Mouse (Mus musculus): ENCODE measurements at regions not wholly inside any gene's neighbourhood (a gene's known extent, or its start where the extent isn't known, plus 50 kb on each side); places are given as distances from the start of the nearest gene placed in this dataset.

- intact Hi-C loops (cut with DNase I) = no loop called here
- DNase-seq (ENCODE audit: low spot score in 2 of 2) = peak; percentile 52 to 78
Observed at GRCm38 (mm10) chr3:135971611-135972010, 146.5 kb downstream of the Slc39a8 start.

GRCm38 (mm10) chr3:135972413-135972812 is 147.3 kb downstream of the Slc39a8 start:
- intact Hi-C loops (cut with DNase I) = no loop called here

GRCm38 (mm10) chr3:135973243-135973642 is 148.2 kb downstream of the Slc39a8 start:
- DNase-seq (ENCODE audit: low spot score in 2 of 2) = no peak
- intact Hi-C loops (cut with DNase I) = no loop called here

More at GRCm38 (mm10) chr3:135972413-135972812, 147.3 kb downstream of the Slc39a8 start:
- peak; percentile 39 to 69 for DNase-seq (ENCODE audit: low spot score in 2 of 2)

GRCm38 (mm10) chr3:135973842-135974241 is 148.8 kb downstream of the Slc39a8 start:
- intact Hi-C loops (cut with DNase I) = no loop called here
- DNase-seq (ENCODE audit: low spot score in 2 of 2) = no peak

GRCm38 (mm10) chr3:135974769-135975168 is 149.7 kb downstream of the Slc39a8 start:
- DNase-seq (ENCODE audit: low spot score in 2 of 2) = no peak
- intact Hi-C loops (cut with DNase I) = no loop called here

GRCm38 (mm10) chr3:135987171-135987570 is 162.1 kb downstream of the Slc39a8 start:
- intact Hi-C loops (cut with DNase I) = no loop called here
- no peak for DNase-seq (ENCODE audit: low spot score in 2 of 2)

GRCm38 (mm10) chr3:135989281-135989680 is 164.2 kb downstream of the Slc39a8 start:
- intact Hi-C loops (cut with DNase I) = no loop called here
- no peak for DNase-seq (ENCODE audit: low spot score in 2 of 2)

GRCm38 (mm10) chr3:135990338-135990737 is 165.3 kb downstream of the Slc39a8 start:
- no peak for DNase-seq (ENCODE audit: low spot score in 2 of 2)
- intact Hi-C loops (cut with DNase I) = no loop called here

- DNase-seq (ENCODE audit: low spot score in 2 of 2) = no peak
- intact Hi-C loops (cut with DNase I) = no loop called here
Observed at GRCm38 (mm10) chr3:135990814-135991454, 165.9 kb downstream of the Slc39a8 start.

GRCm38 (mm10) chr3:136000592-136001160 is 175.6 kb downstream of the Slc39a8 start:
- no peak for DNase-seq (ENCODE audit: low spot score in 2 of 2)
- intact Hi-C loops (cut with DNase I) = no loop called here

All from left cerebral cortex, postnatal 14 days (tissue).